Mouse (Mus musculus): ENCODE results near the gene Olfr339.
"Not testable (repeated sequence)": the region's sequence is repeated elsewhere in the genome, so short reads cannot be mapped to it uniquely, and the experiment has no call there.

Gene Olfr339

DNA sequence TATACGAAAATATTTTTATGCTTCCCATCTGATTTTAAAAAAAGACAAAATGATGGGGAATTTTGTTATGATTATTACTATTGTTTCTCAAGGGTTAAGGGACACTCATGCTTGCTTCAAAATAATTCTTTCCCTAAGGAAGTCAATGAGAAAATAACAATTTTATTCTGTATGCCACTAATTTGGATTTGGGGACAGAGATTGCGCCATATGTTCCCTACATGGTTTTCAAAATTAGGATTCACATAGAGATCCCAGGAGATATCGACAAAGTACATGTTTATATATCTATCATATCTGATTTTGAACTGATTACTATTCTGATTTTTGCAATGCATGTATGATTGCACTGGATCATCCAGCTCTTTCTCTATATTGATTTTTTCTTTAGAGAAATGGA lies at the start of gene Olfr339:
Olfr339 (plus strand) TSS at position 301 of the 400 bp plus-strand sequence.
- DNase-seq: no peak

- DNase-seq: no peak
These were observed 45.5 kb upstream of the Olfr339 start, which contains the start of gene Olfr338 for GRCm38 (mm10) chr2:36373219-36373618. Gene Olfr338, plus strand, starts transcription at chr2:36373519.

GRCm38 (mm10) chr2:36415174-36415573 lies 3.6 kb upstream of the Olfr339 start:
- not testable (repeated sequence) for DNase-seq

DNA sequence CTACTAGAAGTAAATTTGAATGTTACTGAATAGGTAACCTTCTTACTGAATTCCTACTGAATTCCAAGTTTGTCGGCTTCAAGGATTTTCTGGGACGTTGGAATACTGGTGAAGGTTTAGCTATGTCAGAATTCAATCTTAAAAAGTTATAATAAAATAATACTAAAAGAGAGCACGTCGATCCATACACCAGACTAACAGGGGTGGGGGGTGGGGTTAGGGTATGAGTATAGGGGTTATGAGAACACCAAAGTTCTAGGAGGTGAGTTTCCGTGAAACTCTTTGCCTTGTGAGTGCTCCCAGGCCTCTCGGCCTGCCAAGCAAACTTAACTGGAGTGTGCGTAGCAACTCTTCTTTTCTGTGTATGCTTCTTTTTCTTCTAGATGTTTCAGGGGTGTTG lies 3.2 kb upstream of the Olfr339 start:
- not testable (repeated sequence) for DNase-seq

GRCm38 (mm10) chr2:36452287-36452686 lies 33.5 kb downstream of the Olfr339 start, which contains the start of gene Olfr340:
Gene Olfr340, plus strand, starts transcription at chr2:36452587.
- DNase-seq: no peak

DNA sequence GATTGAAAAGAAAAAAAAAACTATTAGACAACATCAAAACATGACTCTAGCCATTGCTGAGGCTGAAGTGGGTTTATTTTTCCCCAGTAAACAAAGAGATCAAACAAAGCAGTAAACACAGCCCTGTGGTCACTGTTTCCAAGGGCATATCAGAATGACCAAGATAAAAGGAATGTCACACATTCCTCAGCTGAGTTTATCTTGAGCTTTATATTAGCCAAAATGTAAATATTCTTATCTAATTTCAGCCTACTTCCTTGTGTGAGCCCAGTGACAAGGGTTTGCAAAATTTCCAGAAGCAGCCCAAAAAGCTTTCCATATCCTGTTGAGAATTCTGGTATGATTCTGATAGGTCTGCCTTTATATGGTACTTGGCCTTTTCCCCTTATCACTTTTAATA lies 54.9 kb downstream of the Olfr339 start:
- DNase-seq: no peak

All from lung, adult 18-20 months (tissue).